Comparison of ENCODE assay signal across 7 mouse cellular contexts in genomic region chr9:32515894-32516686, GRCm38 (mm10). TPM values are rescaled to one million over a fixed set of nuclear protein-coding genes. Genes with fewer than 3 reads are reported as not detected.
DNase-seq lines count a peak whose midpoint lies in the region; ATAC-seq and TF ChIP-seq lines count a peak whose summit lies in the region.

No protein-coding gene starts in this region.

- no peak for DNase-seq in lung, embryonic 14.5 days
- DNase-seq in lung, postnatal 14 days, result no peak
- peak; percentile 69 for DNase-seq in lung, postnatal 36 days
- DNase-seq in thymus, postnatal 36 days, result peak; percentile 85 to 89
- no peak for DNase-seq in ovary, postnatal 14 days (ENCODE audit: low spot score)

- TF ChIP-seq CTCF in lung, embryonic 14.5 days (IDR thresholded peaks at IDR 0.05; ENCODE audit: low read depth), result no peak

- H3K27ac ChIP-seq in lung, embryonic 14.5 days (ENCODE audit: low read depth), result no peak overlapping the region
- no peak overlapping the region for H3K27ac ChIP-seq in midbrain, embryonic 15.5 days

- H3K36me3 ChIP-seq in lung, embryonic 14.5 days (ENCODE audit: insufficient read depth), result no peaks in the 10 kb centered on the region
- H3K36me3 ChIP-seq in midbrain, embryonic 15.5 days (replicated peaks), result no peaks in the 10 kb centered on the region

- H3K9ac ChIP-seq in lung, embryonic 14.5 days, result no peak overlapping the region
- no peak overlapping the region for H3K9ac ChIP-seq in midbrain, embryonic 15.5 days

- H3K9me3 ChIP-seq in lung, embryonic 14.5 days (ENCODE audit: low read depth, low read length), result no peaks in the 10 kb centered on the region
- no peaks in the 10 kb centered on the region for H3K9me3 ChIP-seq in midbrain, embryonic 15.5 days

- peak overlapping the region; percentile 23; the same call in 1 of the 2 replicates for H3K4me2 ChIP-seq in lung, embryonic 14.5 days
- no peak overlapping the region for H3K4me2 ChIP-seq in midbrain, embryonic 15.5 days

- no peak overlapping the region for H3K4me3 ChIP-seq in lung, embryonic 14.5 days (ENCODE audit: low read depth, low read length)
- H3K4me3 ChIP-seq in midbrain, embryonic 15.5 days, result no peak overlapping the region

- H3K27me3 ChIP-seq in lung, embryonic 14.5 days (ENCODE audit: insufficient read depth, low read length), result no peaks in the 10 kb centered on the region
- no peaks in the 10 kb centered on the region for H3K27me3 ChIP-seq in midbrain, embryonic 15.5 days (replicated peaks)

- H3K4me1 ChIP-seq in lung, embryonic 14.5 days (ENCODE audit: insufficient read depth), result peaks cover 31% of the 10 kb centered on the region
- H3K4me1 ChIP-seq in midbrain, embryonic 15.5 days, result no peaks in the 10 kb centered on the region

- ATAC-seq in lung, embryonic 14.5 days (ENCODE audit: insufficient read depth), result no peak
- peak; percentile 28 for ATAC-seq in granulocyte monocyte progenitor cell, adult 5-6 weeks (replicated peaks; ENCODE audit: poor library complexity, severe bottlenecking)
- no peak for ATAC-seq in midbrain, embryonic 15.5 days (replicated peaks)

- WGBS in lung, embryonic 14.5 days, result 68% methylated on average over 10 of the region's 10 CpGs
- 83% methylated on average over 10 of the region's 10 CpGs for WGBS in midbrain, embryonic 15.5 days

RNA-seq across cellular contexts. Expression of gene Fli1, which starts 26.6 kb away (rescaled TPM):
- polyA plus RNA-seq in lung, embryonic 14.5 days (2014; fragmentation: Nextera tagmentation; extraction: Ambion mirVana), result 35.7 and 37.8 TPM in 2 replicates
- total RNA-seq in granulocyte monocyte progenitor cell, adult 5-6 weeks (2014; fragmentation: Nextera tagmentation), result 63.4 and 68.3 TPM in 2 replicates
- 106 and 109 TPM in 2 replicates for total RNA-seq in granulocyte monocyte progenitor cell, adult 5-6 weeks (2017)
- polyA plus RNA-seq in midbrain, embryonic 15.5 days (2015; fragmentation: Nextera tagmentation; extraction: Ambion mirVana), result 7.9 and 8.1 TPM in 2 replicates

Comparison
In these comparisons a context has a peak if more than half of its experiments do, and no peak if none do; other contexts are left out.
1. DNase-seq: peak in lung, postnatal 36 days (single experiment) and thymus, postnatal 36 days (2 of 2); none in lung, embryonic 14.5 days (single experiment), lung, postnatal 14 days (single experiment) and ovary, postnatal 14 days (single experiment).